Mouse (Mus musculus): Measurements from ENCODE around the gene Ambra1.

DNA sequence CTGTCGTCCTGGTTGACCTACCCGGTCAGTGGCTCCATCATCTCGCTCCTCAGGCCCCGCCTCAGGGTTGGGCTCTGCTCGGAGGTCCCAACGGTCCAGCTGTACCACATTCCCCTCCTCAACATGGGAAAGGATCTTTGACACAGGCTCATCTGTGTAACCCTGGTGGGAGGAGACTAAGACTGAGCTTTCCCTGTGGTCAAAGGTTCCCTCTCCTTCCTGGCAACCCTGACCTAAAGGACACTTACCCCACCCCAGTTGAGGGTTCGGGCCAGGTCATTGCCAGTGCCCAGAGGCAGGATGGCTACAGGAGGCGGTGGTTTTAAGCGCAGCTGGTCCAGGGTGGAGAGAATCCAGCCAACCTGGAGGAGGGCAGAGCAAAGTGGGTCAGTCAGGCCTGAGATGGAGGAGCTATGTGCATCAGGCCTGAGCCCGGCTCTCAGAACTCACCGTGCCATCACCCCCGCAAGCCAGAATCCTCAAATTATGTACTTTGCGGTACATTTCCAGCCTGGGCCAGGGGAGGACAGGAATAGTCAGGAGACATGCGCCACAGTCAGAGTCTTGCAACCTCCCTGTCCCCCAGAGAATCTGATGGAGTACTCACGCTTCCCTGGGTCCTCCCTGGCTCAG is 209.5 kb downstream of the Ambra1 start:
- TF ChIP-seq POLR2A (IDR thresholded peaks at IDR 0.05; ENCODE audit: borderline replicate concordance, insufficient read depth, low read length) (no peak), CTCF (IDR thresholded peaks at IDR 0.05; ENCODE audit: borderline replicate concordance, insufficient read depth, low read depth, low read length) (no peak)
